Comparison of ENCODE assay signal across 8 mouse cellular contexts in the genomic region with DNA sequence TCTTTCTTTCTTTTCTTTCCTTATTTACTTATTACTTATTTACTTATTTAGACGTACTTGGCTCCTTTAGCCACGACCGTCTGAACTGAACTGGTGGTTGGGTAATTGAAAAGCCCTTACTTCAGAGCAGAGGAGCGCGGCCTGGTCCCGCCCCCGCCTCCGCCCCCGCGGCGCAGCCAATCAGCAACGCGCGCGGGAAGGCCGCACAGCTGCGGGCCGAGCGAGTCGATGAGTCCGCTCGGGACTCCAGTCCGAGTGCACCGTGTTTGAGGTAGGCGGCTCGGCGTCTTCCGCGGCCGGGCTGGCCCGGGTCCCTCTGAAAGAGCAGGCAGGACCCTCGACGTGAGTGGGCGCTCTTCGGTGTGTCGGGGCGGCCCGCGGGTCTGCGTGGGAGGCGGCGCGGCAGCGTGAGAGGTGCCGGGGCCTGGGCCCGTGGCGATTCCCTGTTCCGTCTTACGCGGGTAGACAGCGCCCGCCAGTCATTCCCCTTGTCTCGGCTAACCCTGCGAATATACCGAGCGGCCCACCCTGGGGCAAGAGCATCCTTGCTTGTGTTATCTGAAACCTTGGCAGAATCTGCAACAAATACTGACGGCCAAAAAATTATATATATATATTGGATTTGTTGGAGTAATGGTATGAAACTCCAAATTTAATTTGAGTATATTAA. TPM values are rescaled to one million over a fixed set of nuclear protein-coding genes. Genes with fewer than 3 reads are reported as not detected.
DNase-seq lines count a peak whose midpoint lies in the region; ATAC-seq lines count a peak whose summit lies in the region.

A gene (plus strand): TSS at position 204 of the 670 bp plus-strand sequence.

- WGBS in heart, embryonic 14.5 days = under 1% methylated on average over 57 of the region's 57 CpGs
- WGBS in liver, embryonic 13.5 days (ENCODE audit: insufficient replicate concordance) = under 1% methylated on average over 57 of the region's 57 CpGs
- under 1% methylated on average over 57 of the region's 57 CpGs for WGBS in stomach, embryonic 16.5 days

- no peaks in the 10 kb centered on the region for H3K36me3 ChIP-seq in heart, embryonic 14.5 days (ENCODE audit: control insufficient read depth, insufficient read depth, low read length)
- H3K36me3 ChIP-seq in liver, embryonic 13.5 days = peaks cover 10% of the 10 kb centered on the region; the same call in 1 of the 2 replicates
- H3K36me3 ChIP-seq in stomach, embryonic 16.5 days (ENCODE audit: control insufficient read depth, insufficient read depth, low read length) = no peaks in the 10 kb centered on the region

- peak within 1 kb of the TSS; percentile 84 for H3K9ac ChIP-seq in heart, embryonic 14.5 days (ENCODE audit: low read length)
- H3K9ac ChIP-seq in liver, embryonic 13.5 days = peak within 1 kb of the TSS; percentile 83
- peak within 1 kb of the TSS; percentile 96 for H3K9ac ChIP-seq in stomach, embryonic 16.5 days (ENCODE audit: low read length)

- H3K4me3 ChIP-seq in heart, embryonic 14.5 days (ENCODE audit: control insufficient read depth in 1 of 2, insufficient read depth in 1 of 2, low read depth in 1 of 2, low read length in 2 of 2) = peak within 1 kb of the TSS; percentile 68 to 91
- H3K4me3 ChIP-seq in liver, embryonic 13.5 days (replicated peaks) = peak within 1 kb of the TSS; percentile 76
- H3K4me3 ChIP-seq in stomach, embryonic 16.5 days (replicated peaks; ENCODE audit: low read length) = peak within 1 kb of the TSS; percentile 93

- peak; percentile 94 for ATAC-seq in CD4-positive, CD25-positive, alpha-beta regulatory T cell, adult 4 months
- peak; percentile 95 for ATAC-seq in heart, embryonic 14.5 days (ENCODE audit: insufficient number of reproducible peaks, insufficient read depth, low FRiP score, low read depth)
- peak; percentile 95 for ATAC-seq in liver, embryonic 13.5 days (ENCODE audit: low read depth)
- ATAC-seq in stomach, embryonic 16.5 days (ENCODE audit: insufficient read depth, low FRiP score) = peak; percentile 96

- peak within 1 kb of the TSS; percentile 70 to 76 for H3K27ac ChIP-seq in heart, embryonic 14.5 days (replicated peaks in 1 of 2; ENCODE audit: control insufficient read depth in 1 of 2, insufficient read depth in 1 of 2, low read depth in 2 of 2, low read length in 2 of 2)
- peak within 1 kb of the TSS; percentile 71 for H3K27ac ChIP-seq in liver, embryonic 13.5 days
- peak within 1 kb of the TSS; percentile 86 for H3K27ac ChIP-seq in stomach, embryonic 16.5 days (ENCODE audit: low read length)

- peak; percentile 86 for DNase-seq in c-Kit-negative CD71-positive TER-119-positive erythroid progenitor cells, embryonic 14.5 days (ENCODE audit: low read depth, low spot score)
- DNase-seq in fibroblast of lung, adult 2 months (ENCODE audit: low read depth) = peak; percentile 82
- DNase-seq in kidney, postnatal 14 days = peak; percentile 98
- peak; percentile 93 for DNase-seq in liver, embryonic 13.5 days
- DNase-seq in neural tube, embryonic 10.5 days (ENCODE audit: extremely low spot score, low spot score) = peak; percentile 97

- no peaks in the 10 kb centered on the region for H3K9me3 ChIP-seq in heart, embryonic 14.5 days (ENCODE audit: control insufficient read depth, low read length)
- H3K9me3 ChIP-seq in liver, embryonic 13.5 days (replicated peaks) = no peaks in the 10 kb centered on the region
- H3K9me3 ChIP-seq in stomach, embryonic 16.5 days (replicated peaks; ENCODE audit: control insufficient read depth, low read length) = no peaks in the 10 kb centered on the region

- no peaks in the 10 kb centered on the region for H3K27me3 ChIP-seq in heart, embryonic 14.5 days (ENCODE audit: control insufficient read depth, insufficient read depth, low read length)
- H3K27me3 ChIP-seq in liver, embryonic 13.5 days = no peaks in the 10 kb centered on the region
- H3K27me3 ChIP-seq in stomach, embryonic 16.5 days (ENCODE audit: control insufficient read depth, insufficient read depth, low read length) = no peaks in the 10 kb centered on the region

- H3K4me1 ChIP-seq in heart, embryonic 14.5 days (ENCODE audit: control insufficient read depth in 2 of 2, insufficient read depth in 2 of 2, low read length in 2 of 2) = peaks cover 6 to 16% of the 10 kb centered on the region in 2 experiments
- peaks cover 25% of the 10 kb centered on the region for H3K4me1 ChIP-seq in liver, embryonic 13.5 days (replicated peaks)
- H3K4me1 ChIP-seq in stomach, embryonic 16.5 days (ENCODE audit: control insufficient read depth, insufficient read depth, low read length) = peaks cover 14% of the 10 kb centered on the region

- peak within 1 kb of the TSS; percentile 74 for H3K4me2 ChIP-seq in heart, embryonic 14.5 days (ENCODE audit: low read length)
- peak within 1 kb of the TSS; percentile 77 for H3K4me2 ChIP-seq in liver, embryonic 13.5 days
- H3K4me2 ChIP-seq in stomach, embryonic 16.5 days (ENCODE audit: low read depth, low read length) = peak within 1 kb of the TSS; percentile 77

RNA-seq across cellular contexts. Expression of the gene that starts here (rescaled TPM):
- polyA plus RNA-seq in CD4-positive, CD25-positive, alpha-beta regulatory T cell, adult 4 months (2017; shearing (Covaris generic)) = 10 to 100 TPM; 69.6 to 75.5 TPM
- 45.9 and 48.3 TPM in 2 replicates for polyA plus RNA-seq in heart, embryonic 14.5 days (2014; fragmentation: Nextera tagmentation; extraction: Ambion mirVana)
- polyA plus RNA-seq in liver, embryonic 13.5 days (2015; fragmentation: Nextera tagmentation; extraction: Ambion mirVana) = 44.6 and 49.3 TPM in 2 replicates
- polyA plus RNA-seq in stomach, embryonic 16.5 days (2015; fragmentation: Nextera tagmentation; extraction: Ambion mirVana) = 74.3 and 81.4 TPM in 2 replicates

Comparison
In these comparisons a context has a peak if more than half of its experiments do, and no peak if none do; other contexts are left out.
1. Peak in every context shown above with its lines: DNase-seq, ATAC-seq, H3K4me3 ChIP-seq and H3K27ac ChIP-seq.